Mouse (Mus musculus): Measurements from ENCODE around the gene Mum1.

- no peak for TF ChIP-seq CTCF (IDR thresholded peaks at IDR 0.05; ENCODE audit: borderline replicate concordance, insufficient read depth, low read length)
- no peak for TF ChIP-seq POLR2A (IDR thresholded peaks at IDR 0.05; ENCODE audit: low read depth, low read length)
Measured at GRCm38 (mm10) chr10:80179068-80180051, 46.9 kb upstream of the Mum1 start, which contains the start of gene Efna2.

Measured in embryonic fibroblast, embryonic 13.5 days (primary cell).